Mouse (Mus musculus): ENCODE measurements at regions not wholly inside any gene's neighbourhood (a gene's known extent, or its start where the extent isn't known, plus 50 kb on each side); places are given as distances from the start of the nearest gene placed in this dataset.

DNA sequence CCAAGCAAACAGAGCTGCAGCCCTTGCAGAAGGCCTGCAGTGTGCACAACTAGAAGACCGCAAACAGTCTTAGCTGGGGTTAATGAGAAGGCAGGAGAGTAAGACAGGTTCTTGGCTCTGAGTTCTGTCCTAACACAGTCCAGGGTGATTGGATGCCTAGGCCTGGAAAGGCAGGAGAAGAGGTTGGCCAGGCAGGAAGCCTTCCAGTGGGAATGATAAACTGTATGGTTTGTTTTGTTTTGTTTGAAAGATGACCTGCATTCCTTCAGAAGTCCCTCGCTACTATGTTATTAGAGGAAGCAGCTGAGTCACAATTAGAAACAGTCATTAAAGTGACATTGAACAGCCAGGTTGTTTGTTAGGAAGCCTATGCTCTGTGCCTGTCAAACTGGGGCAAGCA lies 831.5 kb downstream of the Gm9195 start:
- ATAC-seq (ENCODE audit: extremely low read depth, insufficient number of reproducible peaks, low FRiP score, poor library complexity, severe bottlenecking) (no peak), DNase-seq (ENCODE audit: low spot score) (no peak)
- Histone ChIP-seq H3K9me3 (replicated peaks) (0 out of 2 replicates have a peak, but pooled peaks cover 4% of the 10 kb centered on the region), H3K36me3 (replicated peaks) (no peaks in the 10 kb centered on the region), H3K4me3 (ENCODE audit: low read depth, low read length) (no peak overlapping the region), H3K4me1 (ENCODE audit: insufficient read depth, low read depth, low read length) (no peaks in the 10 kb centered on the region), H3K27me3 (ENCODE audit: insufficient read depth, low read length) (no peaks in the 10 kb centered on the region)
- TF ChIP-seq GATA1 (IDR thresholded peaks at IDR 0.05; ENCODE audit: borderline replicate concordance, low read length) (no peak), TAL1 (conservative IDR thresholded peaks at IDR 0.05; ENCODE audit: low read depth, low read length) (no peak), CTCF (IDR thresholded peaks at IDR 0.05; ENCODE audit: low read depth, low read length) (no peak), POLR2AphosphoS5 (IDR thresholded peaks at IDR 0.05; ENCODE audit: insufficient replicate concordance, low read depth, low read length) (no peak), GATA2 (IDR thresholded peaks at IDR 0.05; ENCODE audit: borderline replicate concordance, low read depth, low read length) (no peak)

DNA sequence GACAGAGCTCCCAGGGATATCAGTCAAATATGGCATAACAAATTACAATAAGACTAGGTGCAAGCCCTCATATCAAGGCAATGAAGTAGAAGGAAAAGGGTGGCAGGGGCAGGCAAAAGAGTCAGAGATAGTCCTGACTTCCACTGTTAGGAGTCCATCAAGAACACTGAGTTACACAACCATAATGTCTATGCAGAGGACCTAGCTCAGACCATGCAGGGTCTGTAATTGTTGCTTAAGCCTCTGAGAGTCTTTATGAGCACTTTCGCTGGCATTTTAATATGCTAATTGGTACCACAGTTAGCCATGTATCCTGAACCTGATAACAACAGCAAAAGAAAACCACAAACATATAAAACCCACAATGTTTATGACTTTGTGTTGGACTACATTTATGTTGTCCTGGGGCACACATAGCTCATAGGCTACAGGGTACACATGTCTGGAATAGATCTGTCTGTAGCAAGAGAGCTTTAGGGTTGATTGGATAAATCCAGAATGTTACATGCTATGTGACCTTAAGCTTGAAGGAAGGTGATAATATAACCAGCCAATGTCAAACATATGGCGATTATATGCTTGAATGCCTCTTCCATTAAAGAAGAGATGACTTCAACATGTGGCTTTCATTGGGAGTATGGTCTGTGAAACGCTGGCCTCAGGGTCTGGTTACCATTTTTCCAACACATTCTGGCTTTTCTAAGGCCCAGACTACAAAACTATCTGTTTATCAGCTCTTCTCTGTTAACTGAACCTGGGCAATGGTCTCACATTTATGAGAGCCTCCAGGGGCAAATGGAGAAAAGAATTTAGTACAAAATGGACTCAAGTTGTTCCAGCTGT lies 836.6 kb downstream of the Gm9195 start:
- Histone ChIP-seq H3K4me3 (ENCODE audit: low read depth, low read length) (no peak overlapping the region), H3K4me1 (ENCODE audit: insufficient read depth, low read depth, low read length) (no peaks in the 10 kb centered on the region), H3K9me3 (replicated peaks) (no peaks in the 10 kb centered on the region), H3K36me3 (replicated peaks) (no peaks in the 10 kb centered on the region), H3K27me3 (ENCODE audit: insufficient read depth, low read length) (no peaks in the 10 kb centered on the region)
- no peak for DNase-seq (ENCODE audit: low spot score)
- ATAC-seq (ENCODE audit: extremely low read depth, insufficient number of reproducible peaks, low FRiP score, poor library complexity, severe bottlenecking) = no peak
- TF ChIP-seq POLR2AphosphoS5 (IDR thresholded peaks at IDR 0.05; ENCODE audit: insufficient replicate concordance, low read depth, low read length) (no peak), GATA1 (IDR thresholded peaks at IDR 0.05; ENCODE audit: borderline replicate concordance, low read length) (no peak), GATA2 (IDR thresholded peaks at IDR 0.05; ENCODE audit: borderline replicate concordance, low read depth, low read length) (no peak), TAL1 (conservative IDR thresholded peaks at IDR 0.05; ENCODE audit: low read depth, low read length) (no peak), CTCF (IDR thresholded peaks at IDR 0.05; ENCODE audit: low read depth, low read length) (no peak)

DNA sequence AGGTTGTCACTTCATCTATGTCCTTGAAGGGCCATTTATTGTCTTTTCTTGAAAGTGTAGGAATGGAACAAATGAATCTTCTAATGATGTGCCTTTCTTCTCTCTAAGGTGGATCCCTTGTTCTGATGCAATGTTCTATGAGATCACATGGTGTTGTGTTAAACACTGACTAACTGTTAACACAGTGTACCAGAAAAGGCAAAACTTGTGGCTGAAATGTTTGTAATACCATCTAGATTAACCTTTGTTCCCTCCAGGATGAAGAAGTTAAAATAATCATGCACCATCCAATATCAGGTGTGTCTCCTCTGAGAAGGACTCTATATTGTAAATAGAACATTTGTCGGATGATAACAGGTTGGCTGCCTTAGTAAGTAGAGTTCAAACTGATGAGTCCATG lies 849.1 kb downstream of the Gm9195 start:
- no peak overlapping the region for H3K4me3 ChIP-seq (ENCODE audit: low read depth, low read length)
- TF ChIP-seq TAL1 (conservative IDR thresholded peaks at IDR 0.05; ENCODE audit: low read depth, low read length) = no peak
- no peak for TF ChIP-seq POLR2AphosphoS5 (IDR thresholded peaks at IDR 0.05; ENCODE audit: insufficient replicate concordance, low read depth, low read length)
- TF ChIP-seq CTCF (IDR thresholded peaks at IDR 0.05; ENCODE audit: low read depth, low read length) = no peak
- no peak for TF ChIP-seq GATA2 (IDR thresholded peaks at IDR 0.05; ENCODE audit: borderline replicate concordance, low read depth, low read length)
- TF ChIP-seq GATA1 (IDR thresholded peaks at IDR 0.05; ENCODE audit: borderline replicate concordance, low read length) = no peak
- DNase-seq (ENCODE audit: low spot score) = no peak
- H3K36me3 ChIP-seq (replicated peaks) = no peaks in the 10 kb centered on the region
- ATAC-seq (ENCODE audit: extremely low read depth, insufficient number of reproducible peaks, low FRiP score, poor library complexity, severe bottlenecking) = no peak
- H3K4me1 ChIP-seq (ENCODE audit: insufficient read depth, low read depth, low read length) = no peaks in the 10 kb centered on the region
- H3K9me3 ChIP-seq (replicated peaks) = peaks cover 3% of the 10 kb centered on the region; the same call in 1 of the 2 replicates
- H3K27me3 ChIP-seq (ENCODE audit: insufficient read depth, low read length) = no peaks in the 10 kb centered on the region

DNA sequence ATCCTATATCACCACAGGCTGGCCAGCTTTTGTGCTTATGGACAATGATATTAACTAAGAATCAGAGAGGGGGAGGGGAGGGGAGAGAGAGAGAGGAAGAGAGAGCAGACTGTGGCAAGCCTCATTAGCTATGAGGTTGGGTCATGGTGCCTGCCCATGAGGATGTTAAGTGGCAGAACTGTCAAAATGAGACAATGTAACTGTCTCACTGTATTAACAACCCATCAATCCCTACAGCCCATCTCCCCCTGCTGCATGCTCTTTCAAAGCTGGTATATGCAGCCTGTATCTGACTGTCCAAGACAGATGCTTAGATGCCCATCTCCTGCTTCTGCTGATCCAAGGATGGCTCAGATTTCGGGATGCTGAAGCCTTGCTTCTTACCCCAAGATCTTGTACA lies 852.6 kb downstream of the Gm9195 start:
- no peaks in the 10 kb centered on the region for H3K36me3 ChIP-seq (replicated peaks)
- peaks cover 3% of the 10 kb centered on the region; the same call in 1 of the 2 replicates for H3K9me3 ChIP-seq (replicated peaks)
- H3K27me3 ChIP-seq (ENCODE audit: insufficient read depth, low read length) = no peaks in the 10 kb centered on the region
- H3K4me3 ChIP-seq (ENCODE audit: low read depth, low read length) = no peak overlapping the region
- DNase-seq (ENCODE audit: low spot score) (no peak), ATAC-seq (ENCODE audit: extremely low read depth, insufficient number of reproducible peaks, low FRiP score, poor library complexity, severe bottlenecking) (no peak)
- TF ChIP-seq GATA2 (IDR thresholded peaks at IDR 0.05; ENCODE audit: borderline replicate concordance, low read depth, low read length) = no peak
- no peak for TF ChIP-seq TAL1 (conservative IDR thresholded peaks at IDR 0.05; ENCODE audit: low read depth, low read length)
- TF ChIP-seq POLR2AphosphoS5 (IDR thresholded peaks at IDR 0.05; ENCODE audit: insufficient replicate concordance, low read depth, low read length) = no peak
- no peak for TF ChIP-seq GATA1 (IDR thresholded peaks at IDR 0.05; ENCODE audit: borderline replicate concordance, low read length)
- no peak for TF ChIP-seq CTCF (IDR thresholded peaks at IDR 0.05; ENCODE audit: low read depth, low read length)
- no peaks in the 10 kb centered on the region for H3K4me1 ChIP-seq (ENCODE audit: insufficient read depth, low read depth, low read length)

DNA sequence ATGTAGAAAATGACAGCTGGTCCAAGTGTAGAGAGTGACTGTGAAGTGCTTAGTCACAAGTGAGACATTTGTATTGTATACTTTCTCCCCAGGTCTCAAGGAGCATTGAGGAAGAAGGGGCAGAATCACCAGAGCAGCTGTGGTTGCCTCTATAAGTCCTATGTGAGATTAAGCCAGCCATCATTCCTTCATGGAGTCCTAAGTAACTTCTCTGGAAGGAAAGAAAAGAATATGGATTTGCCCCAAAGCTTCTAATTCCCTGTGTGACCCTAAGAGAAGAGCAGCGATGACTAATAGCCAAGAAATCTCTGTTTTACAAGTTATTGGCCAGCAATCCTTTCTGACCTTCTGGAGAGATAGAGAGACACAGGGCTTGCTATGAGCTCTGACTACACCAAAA lies 856.5 kb downstream of the Gm9195 start:
- TF ChIP-seq CTCF (IDR thresholded peaks at IDR 0.05; ENCODE audit: low read depth, low read length) (no peak), TAL1 (conservative IDR thresholded peaks at IDR 0.05; ENCODE audit: low read depth, low read length) (no peak), GATA2 (IDR thresholded peaks at IDR 0.05; ENCODE audit: borderline replicate concordance, low read depth, low read length) (no peak), GATA1 (IDR thresholded peaks at IDR 0.05; ENCODE audit: borderline replicate concordance, low read length) (no peak), POLR2AphosphoS5 (IDR thresholded peaks at IDR 0.05; ENCODE audit: insufficient replicate concordance, low read depth, low read length) (no peak)
- ATAC-seq (ENCODE audit: extremely low read depth, insufficient number of reproducible peaks, low FRiP score, poor library complexity, severe bottlenecking) (no peak), DNase-seq (ENCODE audit: low spot score) (no peak)
- H3K36me3 ChIP-seq (replicated peaks) = no peaks in the 10 kb centered on the region
- H3K4me3 ChIP-seq (ENCODE audit: low read depth, low read length) = no peak overlapping the region
- no peaks in the 10 kb centered on the region for H3K27me3 ChIP-seq (ENCODE audit: insufficient read depth, low read length)
- no peaks in the 10 kb centered on the region for H3K4me1 ChIP-seq (ENCODE audit: insufficient read depth, low read depth, low read length)
- H3K9me3 ChIP-seq (replicated peaks) = peaks cover 5% of the 10 kb centered on the region; the same call in 1 of the 2 replicates

DNA sequence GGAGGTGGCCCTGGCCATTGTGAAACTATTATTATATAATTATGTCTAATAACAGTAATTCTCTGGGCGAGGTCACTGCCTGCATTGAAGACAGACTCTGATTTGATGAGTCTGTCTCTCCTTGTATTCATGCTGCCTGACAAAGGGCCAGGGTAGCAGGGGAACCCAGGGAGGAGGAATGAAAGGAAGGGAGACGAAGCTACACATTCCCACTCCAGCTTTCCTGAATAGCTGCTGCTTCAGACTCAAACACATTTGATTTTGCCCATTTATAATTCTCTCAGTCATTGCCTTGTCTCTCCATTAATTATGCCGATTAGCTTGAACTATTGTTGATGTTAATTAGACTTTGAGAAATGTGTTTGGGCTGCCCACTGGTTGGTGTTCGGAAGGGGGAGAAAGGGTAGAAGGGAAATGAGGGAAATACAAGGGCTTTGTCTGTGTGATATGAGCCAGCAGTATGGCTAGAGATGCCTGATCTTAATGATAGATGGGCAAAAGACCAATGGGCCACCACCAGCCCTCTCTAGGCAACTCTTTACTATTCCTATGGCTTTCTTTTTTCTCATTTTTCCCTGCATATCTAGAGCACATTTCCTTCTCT lies 881.8 kb downstream of the Gm9195 start:
- DNase-seq (ENCODE audit: low spot score) (no peak), ATAC-seq (ENCODE audit: extremely low read depth, insufficient number of reproducible peaks, low FRiP score, poor library complexity, severe bottlenecking) (no peak)
- Histone ChIP-seq H3K4me1 (ENCODE audit: insufficient read depth, low read depth, low read length) (no peaks in the 10 kb centered on the region), H3K9me3 (replicated peaks) (peaks cover 7% of the 10 kb centered on the region), H3K36me3 (replicated peaks) (no peaks in the 10 kb centered on the region), H3K4me3 (ENCODE audit: low read depth, low read length) (no peak overlapping the region), H3K27me3 (ENCODE audit: insufficient read depth, low read length) (no peaks in the 10 kb centered on the region)
- TF ChIP-seq GATA1 (IDR thresholded peaks at IDR 0.05; ENCODE audit: borderline replicate concordance, low read length) = no peak
- no peak for TF ChIP-seq CTCF (IDR thresholded peaks at IDR 0.05; ENCODE audit: low read depth, low read length)
- TF ChIP-seq POLR2AphosphoS5 (IDR thresholded peaks at IDR 0.05; ENCODE audit: insufficient replicate concordance, low read depth, low read length) = no peak
- no peak for TF ChIP-seq GATA2 (IDR thresholded peaks at IDR 0.05; ENCODE audit: borderline replicate concordance, low read depth, low read length)
- TF ChIP-seq TAL1 (conservative IDR thresholded peaks at IDR 0.05; ENCODE audit: low read depth, low read length) = no peak
